Mouse (Mus musculus): Measurements from ENCODE around the gene Hoxd8. TPM values are rescaled to one million over a fixed set of nuclear protein-coding genes. Genes with fewer than 3 reads are reported as not detected.

Hoxd8 gene
- total RNA-seq, 2 experiments from 2014 or later, result 38.3 to 46.1 TPM

GRCm38 (mm10) chr2:74669650-74670235 lies 34.7 kb upstream of the Hoxd8 start:
- DNase-seq, result no peak

- no peak for DNase-seq
Measured at GRCm38 (mm10) chr2:74670632-74671188, 33.7 kb upstream of the Hoxd8 start.

- DNase-seq, result no peak
Measured at GRCm38 (mm10) chr2:74671847-74672246, 32.6 kb upstream of the Hoxd8 start.

GRCm38 (mm10) chr2:74672481-74673362 lies 31.7 kb upstream of the Hoxd8 start:
- DNase-seq, result peak; percentile 73

- DNase-seq, result no peak
Measured at GRCm38 (mm10) chr2:74673835-74674425, 30.5 kb upstream of the Hoxd8 start.

- DNase-seq, result no peak
Measured at GRCm38 (mm10) chr2:74674881-74675665, 29.3 kb upstream of the Hoxd8 start, which contains the start of gene Hoxd12. Gene Hoxd12 (plus strand): TSS chr2:74675013.

- DNase-seq, result peak; percentile 9
Measured at GRCm38 (mm10) chr2:74675666-74676282, 28.6 kb upstream of the Hoxd8 start.

- peak; percentile 1 for DNase-seq
Measured at GRCm38 (mm10) chr2:74676376-74677052, 27.9 kb upstream of the Hoxd8 start.

GRCm38 (mm10) chr2:74677106-74677505 lies 27.3 kb upstream of the Hoxd8 start:
- DNase-seq, result peak; percentile 1

GRCm38 (mm10) chr2:74678891-74679595 lies 25.4 kb upstream of the Hoxd8 start, which contains the start of gene Hoxd11:
Gene Hoxd11 (plus strand): TSS chr2:74679557.
- DNase-seq, result no peak

- no peak for DNase-seq
Measured at GRCm38 (mm10) chr2:74679596-74679971, 24.8 kb upstream of the Hoxd8 start.

GRCm38 (mm10) chr2:74679980-74680379 lies 24.4 kb upstream of the Hoxd8 start:
- no peak for DNase-seq

GRCm38 (mm10) chr2:74680561-74681398 lies 23.6 kb upstream of the Hoxd8 start:
- no peak for DNase-seq

- no peak for DNase-seq
Measured at GRCm38 (mm10) chr2:74681594-74682531, 22.6 kb upstream of the Hoxd8 start.

GRCm38 (mm10) chr2:74682796-74683195 lies 21.6 kb upstream of the Hoxd8 start:
- DNase-seq, result no peak

GRCm38 (mm10) chr2:74683471-74683951 lies 20.9 kb upstream of the Hoxd8 start:
- no peak for DNase-seq

GRCm38 (mm10) chr2:74684106-74684505 lies 20.3 kb upstream of the Hoxd8 start:
- DNase-seq, result no peak

- no peak for DNase-seq
Measured at GRCm38 (mm10) chr2:74685059-74685603, 19.3 kb upstream of the Hoxd8 start.
